Mouse (Mus musculus): ENCODE results near the gene Clcf1. TPM values are rescaled to one million over a fixed set of nuclear protein-coding genes. Genes with fewer than 3 reads are reported as not detected.

The Clcf1 gene
- polyA plus RNA-seq, 1 experiment from 2014 or later = 8.6 TPM

- Histone ChIP-seq H3K9me3 (no peaks in the 10 kb centered on the region), H3K9ac (replicated peaks) (no peak overlapping the region), H3K36me3 (no peaks in the 10 kb centered on the region; the same call in 1 of the 2 replicates), H3K27me3 (peaks cover 3% of the 10 kb centered on the region), H3K4me3 (replicated peaks) (no peak overlapping the region), H3K4me1 (replicated peaks) (peaks cover 13% of the 10 kb centered on the region), H3K4me2 (no peak overlapping the region), H3K27ac (no peak overlapping the region)
- ATAC-seq (ENCODE audit: insufficient number of reproducible peaks, insufficient read depth, low FRiP score, low TSS enrichment, low read depth) = no peak
- 63% methylated on average over 8 of the region's 8 CpGs for WGBS
Measured at GRCm38 (mm10) chr19:4261038-4261698, 47.1 kb downstream of the Clcf1 start.

DNA sequence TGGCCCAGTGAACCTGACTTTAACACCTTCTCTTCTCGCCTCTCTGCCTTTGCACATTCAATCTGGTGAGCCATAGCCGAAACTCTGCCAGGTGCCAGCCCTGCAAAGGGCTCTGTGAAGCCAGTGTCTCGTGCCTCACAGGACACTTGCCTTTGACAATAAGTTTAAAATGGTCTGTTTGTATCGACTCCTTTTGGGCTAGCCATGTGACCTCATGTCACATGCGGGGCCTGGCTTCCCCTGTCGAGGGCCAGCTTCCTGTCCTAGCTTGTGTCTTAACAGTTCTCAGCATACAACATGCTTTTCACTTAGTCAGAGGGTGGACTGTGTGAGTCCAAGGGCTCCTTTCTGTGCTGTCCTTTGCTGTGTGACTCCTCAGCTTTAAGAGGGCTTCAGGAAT is 48.7 kb downstream of the Clcf1 start:
- H3K27ac ChIP-seq = no peak overlapping the region
- no peak overlapping the region for H3K4me2 ChIP-seq
- 75% methylated on average over 6 of the region's 6 CpGs for WGBS
- no peak for ATAC-seq (ENCODE audit: insufficient number of reproducible peaks, insufficient read depth, low FRiP score, low TSS enrichment, low read depth)
- 0 out of 2 replicates have a peak overlapping the region, but pooled peaks have one; percentile 32 for H3K9ac ChIP-seq (replicated peaks)
- no peak overlapping the region for H3K4me3 ChIP-seq (replicated peaks)
- peaks cover 14% of the 10 kb centered on the region for H3K27me3 ChIP-seq
- H3K4me1 ChIP-seq (replicated peaks) = peaks cover 9% of the 10 kb centered on the region
- no peaks in the 10 kb centered on the region; the same call in 1 of the 2 replicates for H3K36me3 ChIP-seq
- H3K9me3 ChIP-seq = no peaks in the 10 kb centered on the region

DNA sequence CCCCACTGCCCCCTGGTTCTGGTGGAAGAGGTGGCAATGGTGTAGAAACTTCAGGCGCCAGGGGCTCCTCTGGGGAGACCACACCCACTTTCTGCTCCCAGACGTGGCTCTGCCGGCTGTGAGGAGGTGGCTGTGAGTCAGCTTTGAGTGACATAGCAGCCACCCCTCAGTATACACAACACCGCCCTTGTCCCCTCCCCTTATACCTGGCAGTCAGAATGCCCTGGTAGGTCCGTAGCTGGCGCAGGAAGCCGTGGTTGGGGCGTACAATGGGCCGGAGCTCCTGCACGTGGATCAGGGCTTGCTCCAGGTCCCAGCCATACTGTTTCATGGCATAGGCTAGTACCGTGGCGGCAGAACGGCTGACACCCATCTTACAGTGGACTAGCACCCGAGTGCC is 49.7 kb downstream of the Clcf1 start:
- Histone ChIP-seq H3K27me3 (peaks cover 24% of the 10 kb centered on the region), H3K36me3 (no peaks in the 10 kb centered on the region; the same call in 1 of the 2 replicates), H3K4me3 (replicated peaks) (no peak overlapping the region), H3K4me2 (no peak overlapping the region), H3K27ac (no peak overlapping the region), H3K4me1 (replicated peaks) (peaks cover 13% of the 10 kb centered on the region; the same call in 1 of the 2 replicates), H3K9me3 (no peaks in the 10 kb centered on the region), H3K9ac (replicated peaks) (no peak overlapping the region)
- ATAC-seq (ENCODE audit: insufficient number of reproducible peaks, insufficient read depth, low FRiP score, low TSS enrichment, low read depth) = 0 out of 2 replicates have a peak, but pooled peaks have one; percentile 8
- WGBS = 65% methylated on average over 14 of the region's 14 CpGs

GRCm38 (mm10) chr19:4264171-4264780 is 50.2 kb downstream of the Clcf1 start:
- no peak for ATAC-seq (ENCODE audit: insufficient number of reproducible peaks, insufficient read depth, low FRiP score, low TSS enrichment, low read depth)
- WGBS = 91% methylated on average over 6 of the region's 6 CpGs

GRCm38 (mm10) chr19:4265956-4266355 is 51.9 kb downstream of the Clcf1 start:
- Histone ChIP-seq H3K4me2 (no peak overlapping the region), H3K4me1 (replicated peaks) (peaks cover 20% of the 10 kb centered on the region; the same call in 1 of the 2 replicates), H3K9me3 (no peaks in the 10 kb centered on the region), H3K27me3 (peaks cover 46% of the 10 kb centered on the region), H3K9ac (replicated peaks) (no peak overlapping the region), H3K36me3 (peaks cover 6% of the 10 kb centered on the region; the same call in 1 of the 2 replicates), H3K4me3 (replicated peaks) (no peak overlapping the region), H3K27ac (no peak overlapping the region)
- WGBS = 62% methylated on average over 4 of the region's 4 CpGs
- ATAC-seq (ENCODE audit: insufficient number of reproducible peaks, insufficient read depth, low FRiP score, low TSS enrichment, low read depth) = no peak

More at GRCm38 (mm10) chr19:4264171-4264780, 50.2 kb downstream of the Clcf1 start:
- H3K27ac ChIP-seq = no peak overlapping the region
- no peak overlapping the region for H3K4me3 ChIP-seq (replicated peaks)
- peaks cover 18% of the 10 kb centered on the region; the same call in 1 of the 2 replicates for H3K4me1 ChIP-seq (replicated peaks)
- no peaks in the 10 kb centered on the region; the same call in 1 of the 2 replicates for H3K36me3 ChIP-seq
- peaks cover 29% of the 10 kb centered on the region for H3K27me3 ChIP-seq
- H3K9ac ChIP-seq (replicated peaks) = no peak overlapping the region
- no peaks in the 10 kb centered on the region for H3K9me3 ChIP-seq
- H3K4me2 ChIP-seq = no peak overlapping the region

GRCm38 (mm10) chr19:4268566-4269361 is 54.7 kb downstream of the Clcf1 start, which contains the start of gene Ssh3:
Ssh3 (minus strand) TSS chr19:4269180.
- Histone ChIP-seq H3K4me2 (peak within 1 kb of the TSS; percentile 79), H3K9me3 (no peaks in the 10 kb centered on the region), H3K27ac (no peak within 1 kb of the TSS), H3K27me3 (peaks cover 50% of the 10 kb centered on the region), H3K4me1 (replicated peaks) (peaks cover 15% of the 10 kb centered on the region; the same call in 1 of the 2 replicates), H3K4me3 (replicated peaks) (peak within 1 kb of the TSS; percentile 50), H3K9ac (replicated peaks) (peak within 1 kb of the TSS; percentile 63), H3K36me3 (peaks cover 21% of the 10 kb centered on the region)
- 5% methylated on average over 46 of the region's 46 CpGs for WGBS
- ATAC-seq (ENCODE audit: insufficient number of reproducible peaks, insufficient read depth, low FRiP score, low TSS enrichment, low read depth) = peak; percentile 84

DNA sequence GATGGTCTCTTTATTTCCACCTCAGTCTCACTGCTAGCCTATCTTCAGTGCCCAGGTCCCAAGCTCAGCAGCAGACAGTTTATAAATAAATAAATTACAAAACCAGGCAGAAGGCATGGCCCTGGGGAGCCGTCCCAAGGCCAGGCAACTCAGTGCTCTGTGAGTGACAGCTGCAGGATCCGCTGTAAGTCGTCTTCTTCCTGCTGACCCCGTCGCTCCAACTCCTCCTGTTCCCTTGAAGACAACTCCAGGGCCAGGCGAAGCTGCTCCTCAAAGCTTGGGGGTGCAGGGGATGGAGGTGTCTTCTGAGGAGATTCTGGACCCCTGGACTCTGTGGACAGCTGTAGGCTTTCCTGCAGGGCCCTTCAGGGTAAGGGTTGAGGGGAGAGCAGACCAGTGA is 56.1 kb downstream of the Clcf1 start:
- no peak for ATAC-seq (ENCODE audit: insufficient number of reproducible peaks, insufficient read depth, low FRiP score, low TSS enrichment, low read depth)
- Histone ChIP-seq H3K4me1 (replicated peaks) (peaks cover 15% of the 10 kb centered on the region; the same call in 1 of the 2 replicates), H3K9ac (replicated peaks) (no peak overlapping the region), H3K27ac (no peak overlapping the region), H3K4me3 (replicated peaks) (no peak overlapping the region), H3K9me3 (no peaks in the 10 kb centered on the region), H3K4me2 (no peak overlapping the region), H3K36me3 (peaks cover 21% of the 10 kb centered on the region), H3K27me3 (peaks cover 50% of the 10 kb centered on the region)
- 60% methylated on average over 6 of the region's 6 CpGs for WGBS

- no peak overlapping the region for H3K4me2 ChIP-seq
- H3K27ac ChIP-seq = no peak overlapping the region
- WGBS = 96% methylated on average over 11 of the region's 11 CpGs
- H3K27me3 ChIP-seq = peaks cover 48% of the 10 kb centered on the region
- peaks cover 15% of the 10 kb centered on the region; the same call in 1 of the 2 replicates for H3K4me1 ChIP-seq (replicated peaks)
- no peaks in the 10 kb centered on the region for H3K9me3 ChIP-seq
- no peak overlapping the region for H3K9ac ChIP-seq (replicated peaks)
- H3K36me3 ChIP-seq = peaks cover 21% of the 10 kb centered on the region
- ATAC-seq (ENCODE audit: insufficient number of reproducible peaks, insufficient read depth, low FRiP score, low TSS enrichment, low read depth) = no peak
- no peak overlapping the region for H3K4me3 ChIP-seq (replicated peaks)
Measured at GRCm38 (mm10) chr19:4270972-4271371, 56.9 kb downstream of the Clcf1 start.

Small RNAs within 50 kb of the gene (microRNA-seq; reads per million reads assigned to microRNA genes)
- not detected for gene Gm26115
- gene Mir6985 = not detected

Other genes starting within 250 kb of the Clcf1 start
- 2.7 and 3.6 TPM in 2 replicates for gene Aldh3b2, start 241.9 kb upstream of the Clcf1 start, polyA plus RNA-seq (2016; fragmentation: Nextera tagmentation; extraction: Ambion mirVana)
- 3.6 and 3.7 TPM in 2 replicates for gene Acy3, start 227.7 kb upstream of the Clcf1 start, polyA plus RNA-seq (2016; fragmentation: Nextera tagmentation; extraction: Ambion mirVana)
- gene Tbx10, start 221.5 kb upstream of the Clcf1 start, polyA plus RNA-seq (2016; fragmentation: Nextera tagmentation; extraction: Ambion mirVana) = not detected in 2 replicates
- gene Nudt8, start 213.7 kb upstream of the Clcf1 start, polyA plus RNA-seq (2016; fragmentation: Nextera tagmentation; extraction: Ambion mirVana) = 30.8 and 31.5 TPM in 2 replicates
- gene Gm49405, start 213.6 kb upstream of the Clcf1 start, polyA plus RNA-seq (2016; fragmentation: Nextera tagmentation; extraction: Ambion mirVana) = 4.6 and 5.5 TPM in 2 replicates
- 6.8 and 7.6 TPM in 2 replicates for gene Doc2g, start 210.9 kb upstream of the Clcf1 start, polyA plus RNA-seq (2016; fragmentation: Nextera tagmentation; extraction: Ambion mirVana)
- gene Ndufv1, start 201.4 kb upstream of the Clcf1 start, polyA plus RNA-seq (2016; fragmentation: Nextera tagmentation; extraction: Ambion mirVana) = 180 and 201 TPM in 2 replicates
- gene Gstp1, start 176.3 kb upstream of the Clcf1 start, polyA plus RNA-seq (2016; fragmentation: Nextera tagmentation; extraction: Ambion mirVana) = 476 and 504 TPM in 2 replicates
- gene Gstp2, start 168.2 kb upstream of the Clcf1 start, polyA plus RNA-seq (2016; fragmentation: Nextera tagmentation; extraction: Ambion mirVana) = 1.8 and 10.6 TPM in 2 replicates
- gene Gstp3, start 154.7 kb upstream of the Clcf1 start, polyA plus RNA-seq (2016; fragmentation: Nextera tagmentation; extraction: Ambion mirVana) = not detected in 2 replicates
- not detected in 2 replicates for gene Cabp2, start 132.7 kb upstream of the Clcf1 start, polyA plus RNA-seq (2016; fragmentation: Nextera tagmentation; extraction: Ambion mirVana)
- 66.9 and 67.1 TPM in 2 replicates for gene Cdk2ap2, start 117.1 kb upstream of the Clcf1 start, polyA plus RNA-seq (2016; fragmentation: Nextera tagmentation; extraction: Ambion mirVana)
- gene Pitpnm1, start 114.2 kb upstream of the Clcf1 start, polyA plus RNA-seq (2016; fragmentation: Nextera tagmentation; extraction: Ambion mirVana) = 11.6 and 13.0 TPM in 2 replicates
- 86.5 and 87.5 TPM in 2 replicates for gene Aip, start 88.4 kb upstream of the Clcf1 start, polyA plus RNA-seq (2016; fragmentation: Nextera tagmentation; extraction: Ambion mirVana)
- gene Gpr152, start 74.5 kb upstream of the Clcf1 start, polyA plus RNA-seq (2016; fragmentation: Nextera tagmentation; extraction: Ambion mirVana) = not detected in 2 replicates
- 0.12 and 0.14 TPM in 2 replicates for gene Cabp4, start 70.2 kb upstream of the Clcf1 start, polyA plus RNA-seq (2016; fragmentation: Nextera tagmentation; extraction: Ambion mirVana)
- gene Coro1b, start 65.6 kb upstream of the Clcf1 start, polyA plus RNA-seq (2016; fragmentation: Nextera tagmentation; extraction: Ambion mirVana) = 125 and 131 TPM in 2 replicates
- gene Ptprcap, start 60.6 kb upstream of the Clcf1 start, polyA plus RNA-seq (2016; fragmentation: Nextera tagmentation; extraction: Ambion mirVana) = 1.3 and 1.4 TPM in 2 replicates
- gene Rps6kb2, start 50.9 kb upstream of the Clcf1 start, polyA plus RNA-seq (2016; fragmentation: Nextera tagmentation; extraction: Ambion mirVana) = 63.3 and 69.4 TPM in 2 replicates
- gene Carns1, start 38.8 kb upstream of the Clcf1 start, polyA plus RNA-seq (2016; fragmentation: Nextera tagmentation; extraction: Ambion mirVana) = 2.3 and 3.1 TPM in 2 replicates
- 0.60 and 1.5 TPM in 2 replicates for gene Tbc1d10c, start 23.0 kb upstream of the Clcf1 start, polyA plus RNA-seq (2016; fragmentation: Nextera tagmentation; extraction: Ambion mirVana)
- 834 and 845 TPM in 2 replicates for gene Ppp1ca, start 22.2 kb upstream of the Clcf1 start, polyA plus RNA-seq (2016; fragmentation: Nextera tagmentation; extraction: Ambion mirVana)
- 38.4 and 44.9 TPM in 2 replicates for gene Rad9a, start 12.6 kb upstream of the Clcf1 start, polyA plus RNA-seq (2016; fragmentation: Nextera tagmentation; extraction: Ambion mirVana)
- not detected in 2 replicates for gene AC109138.7, start 119 bp downstream of the Clcf1 start, polyA plus RNA-seq (2016; fragmentation: Nextera tagmentation; extraction: Ambion mirVana)
- 13.8 and 16.2 TPM in 2 replicates for gene Pold4, start 17.7 kb downstream of the Clcf1 start, polyA plus RNA-seq (2016; fragmentation: Nextera tagmentation; extraction: Ambion mirVana)
- gene Ssh3, start 54.9 kb downstream of the Clcf1 start, polyA plus RNA-seq (2016; fragmentation: Nextera tagmentation; extraction: Ambion mirVana) = 9.1 and 11.6 TPM in 2 replicates
- 12.6 and 12.9 TPM in 2 replicates for gene Ankrd13d, start 68.9 kb downstream of the Clcf1 start, polyA plus RNA-seq (2016; fragmentation: Nextera tagmentation; extraction: Ambion mirVana)
- 15.6 and 16.1 TPM in 2 replicates for gene Grk2, start 92.0 kb downstream of the Clcf1 start, polyA plus RNA-seq (2016; fragmentation: Nextera tagmentation; extraction: Ambion mirVana)
- gene Kdm2a, start 184.0 kb downstream of the Clcf1 start, polyA plus RNA-seq (2016; fragmentation: Nextera tagmentation; extraction: Ambion mirVana) = 56.3 and 63.9 TPM in 2 replicates
- gene Rhod, start 225.2 kb downstream of the Clcf1 start, polyA plus RNA-seq (2016; fragmentation: Nextera tagmentation; extraction: Ambion mirVana) = 39.2 and 55.1 TPM in 2 replicates